Mouse (Mus musculus) limb, embryonic 12.5 days (tissue): ENCODE measurements around the gene Nid1. TPM values are rescaled to one million over a fixed set of nuclear protein-coding genes. Genes with fewer than 3 reads are reported as not detected.
"Not testable (repeated sequence)": the region's sequence is repeated elsewhere in the genome, so short reads cannot be mapped to it uniquely, and the experiment has no call there.

Experiments used
- ATAC-seq: fragments of 200-750 bp; cut with Nextera tagmentation; 2 replicates; pipeline ENCODE4 v1.8.0; 2017; ENCODE audit warnings: low read depth, moderate TSS enrichment; ENCODE audit not compliant: insufficient number of reproducible peaks, insufficient read depth, low FRiP score, low TSS enrichment
- H3K27ac ChIP-seq: fragments of 300-500 bp; sonication (generic); 2 replicates; pipeline ENCODE4 v1.5.1; 2016; ENCODE audit warnings: mild to moderate bottlenecking, moderate library complexity
- H3K27me3 ChIP-seq: fragments of 300-500 bp; sonication (generic); 2 replicates; pipeline ENCODE4 v1.6.1; 2016; ENCODE audit warnings: mild to moderate bottlenecking, moderate library complexity
- H3K36me3 ChIP-seq: fragments of 300-500 bp; sonication (generic); 2 replicates; pipeline ENCODE4 v1.6.1; 2016; ENCODE audit warnings: mild to moderate bottlenecking, moderate library complexity
- H3K4me1 ChIP-seq: fragments of 300-500 bp; sonication (generic); replicated peaks from 2 replicates; pipeline ENCODE4 v1.6.1; 2016
- H3K4me2 ChIP-seq: fragments of 300-500 bp; sonication (generic); 2 replicates; pipeline ENCODE4 v1.6.1; 2016; ENCODE audit warnings: mild to moderate bottlenecking, moderate library complexity
- H3K4me3 ChIP-seq: fragments of 300-500 bp; sonication (generic); replicated peaks from 2 replicates; pipeline ENCODE4 v1.5.1; 2016; ENCODE audit warnings: mild to moderate bottlenecking
- H3K9ac ChIP-seq: fragments of 300-500 bp; sonication (generic); replicated peaks from 2 replicates; pipeline ENCODE4 v1.6.1; 2016; ENCODE audit warnings: mild to moderate bottlenecking, moderate library complexity
- H3K9me3 ChIP-seq: fragments of 300-500 bp; sonication (generic); 2 replicates; pipeline ENCODE4 v1.6.1; 2016; ENCODE audit warnings: mild to moderate bottlenecking, moderate library complexity
- WGBS: fragments of 180-500 bp; shearing (Covaris S2); methylation state at CpG from one replicate; pipeline ENCODE4 v1.1.7; 2016; 5-methylcytosine and 5-hydroxymethylcytosine counted together
- polyA plus RNA-seq: library from polyadenylated mRNA; unstranded; fragments of >200 nt; fragmentation: Nextera tagmentation; extraction: Ambion mirVana; gene quantifications from 2 replicates; pipeline ENCODE4 v1.2.1, GENCODE M21; 2016

Gene Nid1
- polyA plus RNA-seq, 1 experiment from 2014 or later: 27.0 TPM

DNA sequence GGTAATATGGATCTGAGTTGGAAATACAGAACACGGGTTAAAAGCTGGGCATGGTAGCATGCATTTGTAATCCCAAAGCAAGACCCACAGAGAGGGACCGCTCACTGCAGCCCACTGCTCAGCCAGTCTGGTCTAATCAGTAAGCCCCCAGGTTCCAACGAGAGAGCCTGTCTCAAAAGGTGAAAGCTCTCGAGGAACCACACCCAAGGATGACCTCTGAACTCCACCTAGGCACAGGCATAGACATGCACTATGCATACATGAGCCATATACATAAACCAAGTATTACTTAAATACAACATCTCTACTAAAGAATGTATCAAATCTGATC is 21.4 kb upstream of the Nid1 start:
- H3K4me3 ChIP-seq, H3K4me2 ChIP-seq, H3K36me3 ChIP-seq, H3K9me3 ChIP-seq, H3K9ac ChIP-seq, H3K27ac ChIP-seq, H3K4me1 ChIP-seq, H3K27me3 ChIP-seq: not testable (repeated sequence)
- peak; percentile 44; the same call in 1 of the 2 replicates for ATAC-seq
- 73% methylated on average over 2 of the region's 4 CpGs for WGBS

DNA sequence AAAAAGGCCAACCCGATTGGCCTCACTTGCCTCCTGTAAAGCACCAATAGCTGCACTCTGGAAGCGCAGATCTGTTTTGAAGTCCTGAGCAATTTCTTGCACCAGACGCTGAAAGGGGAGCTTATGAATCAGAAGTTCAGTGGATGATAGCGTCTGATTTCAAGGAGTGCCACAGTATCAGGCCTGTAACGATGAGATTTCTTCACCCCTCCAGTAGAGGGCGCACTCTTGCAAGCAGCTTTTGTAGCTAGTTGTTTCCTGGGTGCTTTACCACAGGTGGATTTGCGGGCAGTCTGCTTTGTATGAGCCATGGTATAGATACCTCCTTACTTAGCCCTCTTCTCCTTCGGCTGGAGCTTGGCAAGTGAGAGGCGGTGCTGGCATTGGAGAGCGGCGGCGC is 18.5 kb upstream of the Nid1 start:
- not testable (repeated sequence) for H3K27me3 ChIP-seq, H3K9ac ChIP-seq, H3K4me3 ChIP-seq, H3K36me3 ChIP-seq, H3K9me3 ChIP-seq, H3K4me2 ChIP-seq, H3K27ac ChIP-seq, ATAC-seq, H3K4me1 ChIP-seq
- WGBS: 90% methylated on average over 6 of the region's 12 CpGs

DNA sequence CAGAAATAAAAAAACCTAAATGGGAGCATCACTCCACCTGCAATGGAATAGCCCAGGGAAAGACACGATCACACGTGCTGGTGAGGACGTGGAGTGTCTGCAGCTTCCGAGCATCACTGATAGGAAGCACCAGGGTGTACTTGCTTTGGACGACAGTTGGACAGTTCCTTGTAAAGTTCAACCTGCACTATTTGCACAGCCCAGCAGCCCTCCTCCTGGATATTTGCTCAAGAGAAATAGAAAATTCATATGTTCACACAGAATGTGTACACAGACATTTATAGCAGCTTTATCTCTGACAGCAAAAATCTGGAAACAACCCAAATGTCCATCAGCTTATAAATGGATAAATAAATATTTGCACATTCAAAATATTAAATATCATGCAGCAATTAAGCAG is 14.1 kb upstream of the Nid1 start:
- not testable (repeated sequence) for H3K27me3 ChIP-seq, H3K36me3 ChIP-seq, ATAC-seq, H3K9me3 ChIP-seq, H3K27ac ChIP-seq, H3K4me3 ChIP-seq, H3K9ac ChIP-seq, H3K4me1 ChIP-seq, H3K4me2 ChIP-seq
- 84% methylated on average over 3 of the region's 5 CpGs for WGBS

DNA sequence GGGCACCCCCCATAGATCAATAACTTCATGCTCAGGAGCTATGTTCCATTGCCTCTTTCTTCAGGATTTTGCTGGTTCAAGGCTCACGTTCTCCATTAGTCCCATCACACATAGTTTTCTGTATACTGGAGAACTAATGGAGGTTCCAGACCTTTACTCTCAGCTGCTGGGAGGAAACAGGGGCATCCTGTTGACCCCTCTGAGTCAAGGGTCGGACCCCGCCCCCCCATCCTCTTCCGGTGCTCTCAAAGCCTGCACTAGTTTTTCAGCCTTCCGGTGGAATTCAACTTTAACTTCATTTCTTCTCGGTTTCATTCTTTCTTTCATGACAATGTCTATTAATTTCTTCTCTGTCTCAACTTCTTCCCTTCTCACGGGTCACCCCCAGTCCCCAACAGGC is 1.2 kb upstream of the Nid1 start:
- ATAC-seq, H3K4me3 ChIP-seq, H3K4me2 ChIP-seq, H3K36me3 ChIP-seq, H3K27me3 ChIP-seq, H3K4me1 ChIP-seq, H3K9ac ChIP-seq, H3K27ac ChIP-seq, H3K9me3 ChIP-seq: not testable (repeated sequence)
- 69% methylated on average over 5 of the region's 7 CpGs for WGBS

DNA sequence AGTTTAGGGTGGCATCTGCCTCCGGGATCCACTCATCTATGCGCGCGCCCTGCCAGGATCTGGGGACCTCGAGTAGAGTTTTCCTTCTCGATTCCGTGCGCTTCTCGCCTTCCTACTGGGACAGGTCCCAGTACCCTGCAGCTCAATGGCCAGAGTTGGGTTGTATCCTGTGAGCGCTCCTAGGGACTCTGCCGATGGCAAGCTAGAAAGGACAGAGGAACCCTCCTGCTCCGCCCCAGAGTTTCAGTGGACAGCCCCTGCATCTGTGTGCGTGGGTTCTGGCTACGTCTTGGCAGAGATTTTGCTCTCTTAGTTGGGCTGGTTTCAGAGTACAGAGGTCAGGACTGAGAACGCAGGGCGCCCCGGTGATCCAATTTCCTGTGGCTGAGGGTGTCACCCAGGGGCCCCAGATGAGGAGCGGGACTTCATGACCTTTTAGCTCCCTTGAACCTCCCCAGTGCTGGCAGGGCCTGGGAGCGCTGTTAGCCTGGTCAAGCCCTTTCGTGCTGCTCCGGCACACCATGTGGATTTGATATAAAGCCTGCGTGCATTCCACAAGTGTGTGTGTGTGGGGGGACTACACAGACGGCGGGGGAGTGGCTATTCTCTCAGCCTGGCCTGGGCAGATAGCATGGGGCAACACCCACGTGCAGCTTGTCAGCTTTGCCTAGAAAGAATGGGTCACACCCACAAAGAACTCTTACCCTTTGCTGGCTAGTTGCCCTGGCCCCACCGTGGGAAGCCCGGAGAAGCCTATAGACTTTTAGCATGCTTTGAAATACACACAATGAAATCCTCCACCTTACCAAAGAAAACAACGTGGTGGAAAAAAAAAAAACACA is 982 bp downstream of the Nid1 start:
- H3K27me3 ChIP-seq, H3K9ac ChIP-seq, H3K27ac ChIP-seq, H3K4me1 ChIP-seq, H3K9me3 ChIP-seq, H3K36me3 ChIP-seq: not testable (repeated sequence)
- WGBS: 4% methylated on average over 18 of the region's 28 CpGs
- ATAC-seq: peak; percentile 37; the same call in 1 of the 2 replicates
- Histone ChIP-seq H3K4me3 (peak overlapping the region; percentile 23), H3K4me2 (peak overlapping the region; percentile 47)

GRCm38 (mm10) chr13:13445601-13446000 is 8.2 kb downstream of the Nid1 start:
- not testable (repeated sequence) for H3K4me2 ChIP-seq, H3K4me1 ChIP-seq, ATAC-seq, H3K9me3 ChIP-seq, H3K27me3 ChIP-seq, H3K4me3 ChIP-seq, H3K27ac ChIP-seq, H3K36me3 ChIP-seq, H3K9ac ChIP-seq
- 84% methylated on average over 5 of the region's 5 CpGs for WGBS

GRCm38 (mm10) chr13:13446711-13447443 is 9.5 kb downstream of the Nid1 start:
- H3K9ac ChIP-seq, H3K9me3 ChIP-seq, H3K4me2 ChIP-seq, H3K4me1 ChIP-seq, H3K4me3 ChIP-seq, H3K36me3 ChIP-seq, H3K27me3 ChIP-seq: not testable (repeated sequence)
- ATAC-seq: 0 out of 2 replicates have a peak, but pooled peaks have one; percentile 54
- H3K27ac ChIP-seq: 0 out of 2 replicates have a peak overlapping the region, but pooled peaks have one; percentile 45
- 31% methylated on average over 4 of the region's 4 CpGs for WGBS

- H3K9me3 ChIP-seq, H3K27me3 ChIP-seq, H3K9ac ChIP-seq, ATAC-seq, H3K4me3 ChIP-seq, H3K4me1 ChIP-seq, H3K36me3 ChIP-seq, H3K27ac ChIP-seq, H3K4me2 ChIP-seq: not testable (repeated sequence)
- 75% methylated on average over 12 of the region's 12 CpGs for WGBS
Observed at GRCm38 (mm10) chr13:13449981-13450380, 12.6 kb downstream of the Nid1 start.

- ATAC-seq, H3K9me3 ChIP-seq, H3K27me3 ChIP-seq, H3K4me3 ChIP-seq, H3K4me1 ChIP-seq, H3K27ac ChIP-seq, H3K9ac ChIP-seq, H3K36me3 ChIP-seq, H3K4me2 ChIP-seq: not testable (repeated sequence)
- 71% methylated on average over 1 of the region's 1 CpGs for WGBS
Observed at GRCm38 (mm10) chr13:13450931-13451330, 13.6 kb downstream of the Nid1 start.

DNA sequence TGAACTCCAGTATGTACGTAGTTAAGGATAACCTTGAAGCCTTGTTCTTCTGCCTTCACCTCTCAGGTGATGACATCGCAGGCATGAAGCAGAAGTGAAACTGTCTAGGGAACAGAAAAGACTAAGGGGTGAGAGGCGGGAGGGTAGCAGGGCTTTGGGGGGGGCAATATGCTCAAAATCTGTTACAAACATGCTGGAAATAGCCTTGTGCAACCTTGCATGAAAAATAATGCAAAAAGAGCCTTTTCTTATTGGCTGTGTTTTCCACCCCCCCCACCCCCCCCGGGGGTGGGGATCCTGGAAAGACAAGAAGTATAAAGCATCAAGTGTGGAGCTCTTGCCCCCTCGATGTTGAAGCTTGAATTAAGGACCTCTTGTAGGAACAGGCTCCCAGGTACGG is 16.0 kb downstream of the Nid1 start:
- ATAC-seq, H3K9me3 ChIP-seq, H3K4me2 ChIP-seq, H3K27me3 ChIP-seq, H3K4me3 ChIP-seq, H3K36me3 ChIP-seq, H3K9ac ChIP-seq, H3K4me1 ChIP-seq, H3K27ac ChIP-seq: not testable (repeated sequence)
- 92% methylated on average over 6 of the region's 6 CpGs for WGBS

DNA sequence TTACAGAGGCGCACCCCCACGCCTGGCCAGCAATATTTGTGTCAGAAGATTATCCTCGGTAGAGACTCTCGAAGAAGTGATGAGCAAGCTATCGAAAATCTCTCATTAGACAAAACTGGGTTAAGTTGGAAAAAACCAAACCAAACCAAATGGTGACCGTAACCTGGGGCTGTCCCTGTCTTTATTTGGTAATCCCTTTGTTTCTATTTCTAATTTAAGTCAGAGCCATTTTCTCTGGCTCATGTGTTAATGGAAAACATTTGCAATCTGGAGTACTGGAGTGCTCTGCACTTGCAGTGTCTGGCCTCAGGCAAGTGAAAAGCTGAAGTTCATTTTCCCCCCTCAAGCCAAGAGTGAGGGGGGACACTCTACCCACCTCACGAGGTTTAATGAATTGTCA is 16.9 kb downstream of the Nid1 start:
- H3K4me2 ChIP-seq, H3K4me1 ChIP-seq, H3K4me3 ChIP-seq, H3K36me3 ChIP-seq, H3K9ac ChIP-seq, H3K27ac ChIP-seq, H3K27me3 ChIP-seq, ATAC-seq, H3K9me3 ChIP-seq: not testable (repeated sequence)
- 74% methylated on average over 7 of the region's 7 CpGs for WGBS
